Mouse (Mus musculus): ENCODE data around the gene Ash1l. TPM values are rescaled to one million over a fixed set of nuclear protein-coding genes. Genes with fewer than 3 reads are reported as not detected.

The Ash1l gene
- polyA plus RNA-seq, 1 experiment from 2014 or later, result 21.3 TPM

Other genes with a start within 250 kb of the Ash1l start
- gene Rit1, start 233.8 kb upstream of the Ash1l start, polyA plus RNA-seq (2015; fragmentation: Nextera tagmentation; extraction: Ambion mirVana), result 65.7 and 65.8 TPM in 2 replicates
- gene Syt11, start 175.5 kb upstream of the Ash1l start, polyA plus RNA-seq (2015; fragmentation: Nextera tagmentation; extraction: Ambion mirVana), result 16.9 and 17.5 TPM in 2 replicates
- gene Gon4l, start 115.4 kb upstream of the Ash1l start, polyA plus RNA-seq (2015; fragmentation: Nextera tagmentation; extraction: Ambion mirVana), result 8.5 and 9.9 TPM in 2 replicates
- gene Msto1, start 36.6 kb upstream of the Ash1l start, polyA plus RNA-seq (2015; fragmentation: Nextera tagmentation; extraction: Ambion mirVana), result 40.6 and 41.3 TPM in 2 replicates
- 142 and 145 TPM in 2 replicates for gene Dap3, start 559 bp downstream of the Ash1l start, polyA plus RNA-seq (2015; fragmentation: Nextera tagmentation; extraction: Ambion mirVana)
- 29.2 and 31.1 TPM in 2 replicates for gene Rusc1, start 142.7 kb downstream of the Ash1l start, polyA plus RNA-seq (2015; fragmentation: Nextera tagmentation; extraction: Ambion mirVana)
- gene Gm43738, start 150.5 kb downstream of the Ash1l start, polyA plus RNA-seq (2015; fragmentation: Nextera tagmentation; extraction: Ambion mirVana), result not detected in 2 replicates
- 253 and 265 TPM in 2 replicates for gene Fdps, start 151.3 kb downstream of the Ash1l start, polyA plus RNA-seq (2015; fragmentation: Nextera tagmentation; extraction: Ambion mirVana)
- 0.20 and 0.23 TPM in 2 replicates for gene Pklr, start 185.5 kb downstream of the Ash1l start, polyA plus RNA-seq (2015; fragmentation: Nextera tagmentation; extraction: Ambion mirVana)
- gene Hcn3, start 209.6 kb downstream of the Ash1l start, polyA plus RNA-seq (2015; fragmentation: Nextera tagmentation; extraction: Ambion mirVana), result 1.9 and 2.2 TPM in 2 replicates
- 23.9 and 25.0 TPM in 2 replicates for gene Clk2, start 214.2 kb downstream of the Ash1l start, polyA plus RNA-seq (2015; fragmentation: Nextera tagmentation; extraction: Ambion mirVana)
- gene Scamp3, start 226.9 kb downstream of the Ash1l start, polyA plus RNA-seq (2015; fragmentation: Nextera tagmentation; extraction: Ambion mirVana), result 101 and 115 TPM in 2 replicates
- gene Fam189b, start 232.5 kb downstream of the Ash1l start, polyA plus RNA-seq (2015; fragmentation: Nextera tagmentation; extraction: Ambion mirVana), result 31.4 and 34.0 TPM in 2 replicates